Mouse (Mus musculus): ENCODE results near the gene Setdb1. TPM values are rescaled to one million over a fixed set of nuclear protein-coding genes. Genes with fewer than 3 reads are reported as not detected.

The Setdb1 gene
- polyA plus RNA-seq, 1 experiment from 2014 or later = 67.3 TPM

GRCm38 (mm10) chr3:95315844-95316550, 41.0 kb downstream of the Setdb1 start:
- Histone ChIP-seq H3K4me3 (ENCODE audit: low read depth, low read length) (peak overlapping the region; percentile 95), H3K27me3 (ENCODE audit: control insufficient read depth, insufficient read depth, low read length) (no peaks in the 10 kb centered on the region), H3K4me2 (ENCODE audit: low read depth, low read length) (peak overlapping the region; percentile 68), H3K36me3 (replicated peaks; ENCODE audit: control insufficient read depth, insufficient read depth, low read depth, low read length) (no peaks in the 10 kb centered on the region), H3K9ac (replicated peaks; ENCODE audit: low read length) (peak overlapping the region; percentile 100), H3K9me3 (replicated peaks; ENCODE audit: control insufficient read depth, low read length) (no peaks in the 10 kb centered on the region), H3K27ac (replicated peaks; ENCODE audit: low read depth, low read length) (peak overlapping the region; percentile 94), H3K4me1 (ENCODE audit: control insufficient read depth, insufficient read depth, low read length) (no peaks in the 10 kb centered on the region; the same call in none of the 2 replicates)
- no peak for DNase-seq (ENCODE audit: low spot score)
- ATAC-seq (replicated peaks; ENCODE audit: insufficient number of reproducible peaks, low FRiP score, low TSS enrichment, low read depth) = no peak
- 13% methylated on average over 9 of the region's 9 CpGs for WGBS

GRCm38 (mm10) chr3:95315094-95315843, 41.7 kb downstream of the Setdb1 start:
- no peaks in the 10 kb centered on the region for H3K9me3 ChIP-seq (replicated peaks; ENCODE audit: control insufficient read depth, low read length)
- under 1% methylated on average over 68 of the region's 71 CpGs for WGBS
- H3K4me1 ChIP-seq (ENCODE audit: control insufficient read depth, insufficient read depth, low read length) = no peaks in the 10 kb centered on the region; the same call in none of the 2 replicates
- no peaks in the 10 kb centered on the region for H3K27me3 ChIP-seq (ENCODE audit: control insufficient read depth, insufficient read depth, low read length)
- ATAC-seq (replicated peaks; ENCODE audit: insufficient number of reproducible peaks, low FRiP score, low TSS enrichment, low read depth) (peak; percentile 92), DNase-seq (ENCODE audit: low spot score) (peak; percentile 90)
- H3K27ac ChIP-seq (replicated peaks; ENCODE audit: low read depth, low read length) = peak overlapping the region; percentile 94
- no peaks in the 10 kb centered on the region for H3K36me3 ChIP-seq (replicated peaks; ENCODE audit: control insufficient read depth, insufficient read depth, low read depth, low read length)
- peak overlapping the region; percentile 68 for H3K4me2 ChIP-seq (ENCODE audit: low read depth, low read length)
- peak overlapping the region; percentile 100 for H3K9ac ChIP-seq (replicated peaks; ENCODE audit: low read length)
- peak overlapping the region; percentile 95 for H3K4me3 ChIP-seq (ENCODE audit: low read depth, low read length)

GRCm38 (mm10) chr3:95314486-95315093, 42.4 kb downstream of the Setdb1 start, which contains the start of gene Cers2:
Gene Cers2, plus strand, starts transcription at chr3:95314791.
- H3K36me3 ChIP-seq (replicated peaks; ENCODE audit: control insufficient read depth, insufficient read depth, low read depth, low read length) = no peaks in the 10 kb centered on the region
- H3K27me3 ChIP-seq (ENCODE audit: control insufficient read depth, insufficient read depth, low read length) = no peaks in the 10 kb centered on the region
- no peaks in the 10 kb centered on the region for H3K9me3 ChIP-seq (replicated peaks; ENCODE audit: control insufficient read depth, low read length)

GRCm38 (mm10) chr3:95314075-95314474, 42.9 kb downstream of the Setdb1 start:
- Histone ChIP-seq H3K27me3 (ENCODE audit: control insufficient read depth, insufficient read depth, low read length) (no peaks in the 10 kb centered on the region), H3K9ac (replicated peaks; ENCODE audit: low read length) (no peak overlapping the region; the same call in 1 of the 2 replicates), H3K36me3 (replicated peaks; ENCODE audit: control insufficient read depth, insufficient read depth, low read depth, low read length) (no peaks in the 10 kb centered on the region), H3K27ac (replicated peaks; ENCODE audit: low read depth, low read length) (no peak overlapping the region), H3K4me2 (ENCODE audit: low read depth, low read length) (no peak overlapping the region; the same call in 1 of the 2 replicates), H3K4me3 (ENCODE audit: low read depth, low read length) (no peak overlapping the region), H3K9me3 (replicated peaks; ENCODE audit: control insufficient read depth, low read length) (no peaks in the 10 kb centered on the region), H3K4me1 (ENCODE audit: control insufficient read depth, insufficient read depth, low read length) (no peaks in the 10 kb centered on the region; the same call in none of the 2 replicates)
- DNase-seq (ENCODE audit: low spot score) (no peak), ATAC-seq (replicated peaks; ENCODE audit: insufficient number of reproducible peaks, low FRiP score, low TSS enrichment, low read depth) (no peak)
- WGBS = 59% methylated on average over 6 of the region's 6 CpGs

More at GRCm38 (mm10) chr3:95314486-95315093, 42.4 kb downstream of the Setdb1 start, which contains the start of gene Cers2:
- Histone ChIP-seq H3K27ac (replicated peaks; ENCODE audit: low read depth, low read length) (peak within 1 kb of the TSS; percentile 94), H3K9ac (replicated peaks; ENCODE audit: low read length) (peak within 1 kb of the TSS; percentile 100), H3K4me3 (ENCODE audit: low read depth, low read length) (peak within 1 kb of the TSS; percentile 95), H3K4me2 (ENCODE audit: low read depth, low read length) (peak within 1 kb of the TSS; percentile 68), H3K4me1 (ENCODE audit: control insufficient read depth, insufficient read depth, low read length) (no peaks in the 10 kb centered on the region; the same call in none of the 2 replicates)
- 4% methylated on average over 22 of the region's 27 CpGs for WGBS
- DNase-seq (ENCODE audit: low spot score) (peak; percentile 48), ATAC-seq (replicated peaks; ENCODE audit: insufficient number of reproducible peaks, low FRiP score, low TSS enrichment, low read depth) (peak; percentile 62)

- Histone ChIP-seq H3K9me3 (replicated peaks; ENCODE audit: control insufficient read depth, low read length) (no peaks in the 10 kb centered on the region), H3K4me1 (ENCODE audit: control insufficient read depth, insufficient read depth, low read length) (no peaks in the 10 kb centered on the region; the same call in 1 of the 2 replicates), H3K9ac (replicated peaks; ENCODE audit: low read length) (no peak overlapping the region), H3K27ac (replicated peaks; ENCODE audit: low read depth, low read length) (no peak overlapping the region), H3K36me3 (replicated peaks; ENCODE audit: control insufficient read depth, insufficient read depth, low read depth, low read length) (no peaks in the 10 kb centered on the region), H3K4me3 (ENCODE audit: low read depth, low read length) (no peak overlapping the region), H3K27me3 (ENCODE audit: control insufficient read depth, insufficient read depth, low read length) (no peaks in the 10 kb centered on the region), H3K4me2 (ENCODE audit: low read depth, low read length) (no peak overlapping the region)
- ATAC-seq (replicated peaks; ENCODE audit: insufficient number of reproducible peaks, low FRiP score, low TSS enrichment, low read depth) = no peak
- no peak for DNase-seq (ENCODE audit: low spot score)
- 43% methylated on average over 7 of the region's 7 CpGs for WGBS
Measured at GRCm38 (mm10) chr3:95313476-95313875, 43.5 kb downstream of the Setdb1 start.

- no peak overlapping the region for H3K4me2 ChIP-seq (ENCODE audit: low read depth, low read length)
- H3K9me3 ChIP-seq (replicated peaks; ENCODE audit: control insufficient read depth, low read length) = no peaks in the 10 kb centered on the region
- no peak overlapping the region for H3K4me3 ChIP-seq (ENCODE audit: low read depth, low read length)
- DNase-seq (ENCODE audit: low spot score) = no peak
- no peaks in the 10 kb centered on the region for H3K27me3 ChIP-seq (ENCODE audit: control insufficient read depth, insufficient read depth, low read length)
- no peak for ATAC-seq (replicated peaks; ENCODE audit: insufficient number of reproducible peaks, low FRiP score, low TSS enrichment, low read depth)
- no peaks in the 10 kb centered on the region; the same call in 1 of the 2 replicates for H3K4me1 ChIP-seq (ENCODE audit: control insufficient read depth, insufficient read depth, low read length)
- no peak overlapping the region for H3K27ac ChIP-seq (replicated peaks; ENCODE audit: low read depth, low read length)
- no peaks in the 10 kb centered on the region for H3K36me3 ChIP-seq (replicated peaks; ENCODE audit: control insufficient read depth, insufficient read depth, low read depth, low read length)
- H3K9ac ChIP-seq (replicated peaks; ENCODE audit: low read length) = no peak overlapping the region
- 80% methylated on average over 6 of the region's 6 CpGs for WGBS
Measured at GRCm38 (mm10) chr3:95312623-95313022, 44.4 kb downstream of the Setdb1 start.

- no peaks in the 10 kb centered on the region for H3K9me3 ChIP-seq (replicated peaks; ENCODE audit: control insufficient read depth, low read length)
- DNase-seq (ENCODE audit: low spot score) (peak; percentile 84), ATAC-seq (replicated peaks; ENCODE audit: insufficient number of reproducible peaks, low FRiP score, low TSS enrichment, low read depth) (no peak)
- no peaks in the 10 kb centered on the region for H3K36me3 ChIP-seq (replicated peaks; ENCODE audit: control insufficient read depth, insufficient read depth, low read depth, low read length)
- no peak overlapping the region for H3K9ac ChIP-seq (replicated peaks; ENCODE audit: low read length)
- no peak overlapping the region for H3K4me2 ChIP-seq (ENCODE audit: low read depth, low read length)
- no peaks in the 10 kb centered on the region for H3K27me3 ChIP-seq (ENCODE audit: control insufficient read depth, insufficient read depth, low read length)
- H3K4me3 ChIP-seq (ENCODE audit: low read depth, low read length) = no peak overlapping the region
- H3K27ac ChIP-seq (replicated peaks; ENCODE audit: low read depth, low read length) = no peak overlapping the region
- no peaks in the 10 kb centered on the region for H3K4me1 ChIP-seq (ENCODE audit: control insufficient read depth, insufficient read depth, low read length)
- 63% methylated on average over 9 of the region's 9 CpGs for WGBS
Measured at GRCm38 (mm10) chr3:95310968-95311882, 45.8 kb downstream of the Setdb1 start.
